ENCODE assay signal across 15 mouse cellular contexts in the genomic region with DNA sequence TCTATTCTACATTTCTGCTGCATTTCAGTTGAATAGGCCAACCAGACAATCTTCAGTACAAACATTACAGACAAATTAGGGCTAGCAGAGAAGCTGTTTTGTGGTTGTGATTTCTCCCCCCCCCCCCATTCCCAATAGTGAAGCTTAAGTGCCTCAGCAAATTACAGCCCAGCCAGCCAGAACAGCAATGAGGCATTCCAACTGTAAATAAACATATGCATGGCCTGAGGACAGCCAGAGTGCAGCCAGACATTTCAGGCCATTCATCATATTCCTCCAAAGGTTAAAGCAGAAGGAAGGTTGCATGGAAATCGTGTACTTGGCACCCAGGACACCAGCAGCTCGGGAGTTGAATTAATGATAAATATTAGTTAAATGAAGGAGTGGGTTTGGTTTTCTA.
"Had no signal": no experiment of that assay in that cellular context is flagged by ENCODE, and none has a peak within 500 bp of the region (broad histone marks: within the 10 kb centered on the region; RNA-seq: fewer than 3 reads in every experiment).

No protein-coding gene starts in this region.

- H3K9ac ChIP-seq: liver, embryonic 15.5 days; lung, embryonic 15.5 days; midbrain, embryonic 12.5 days had no signal

- H3K9me3 ChIP-seq: liver, embryonic 15.5 days; lung, embryonic 15.5 days; megakaryocyte, embryonic 14.5 days; midbrain, embryonic 12.5 days had no signal

- H3K4me1 ChIP-seq: liver, embryonic 15.5 days; lung, embryonic 15.5 days; megakaryocyte, embryonic 14.5 days; midbrain, embryonic 12.5 days had no signal

- H3K27ac ChIP-seq: liver, embryonic 15.5 days; lung, embryonic 15.5 days; macrophage; midbrain, embryonic 12.5 days; stomach, postnatal 0 days had no signal

- H3K4me2 ChIP-seq: liver, embryonic 11.5 days; liver, embryonic 15.5 days; lung, embryonic 15.5 days; midbrain, embryonic 12.5 days had no signal

- H3K36me3 ChIP-seq: liver, embryonic 15.5 days; lung, embryonic 15.5 days; midbrain, embryonic 12.5 days had no signal

- ATAC-seq: midbrain, embryonic 16.5 days had no signal

- DNase-seq: kidney, adult 11 months; kidney, adult 9 months; kidney, postnatal 25 days; layer of hippocampus, adult 9-11 months; layer of hippocampus, postnatal 36 days; lung, postnatal 14 days; thymus, postnatal 4 days had no signal

- H3K27me3 ChIP-seq: liver, embryonic 15.5 days; lung, embryonic 15.5 days; megakaryocyte, embryonic 14.5 days; midbrain, embryonic 12.5 days had no signal

- H3K4me3 ChIP-seq: liver, embryonic 15.5 days; lung, embryonic 15.5 days; megakaryocyte, embryonic 14.5 days; midbrain, embryonic 12.5 days had no signal
